Mouse (Mus musculus) brain, embryonic 18.5 days (tissue): ENCODE results near the gene Rab42.

Experiments used
- DNase-seq: peaks from one replicate; pipeline ENCODE4 v3.0.0-alpha.2; 2012; ENCODE audit warnings: low read depth, low spot score

Rab42 gene

GRCm38 (mm10) chr4:132269740-132270560 is 33.2 kb downstream of the Rab42 start:
- DNase-seq: peak; percentile 86

- no peak for DNase-seq
These were observed 34.1 kb downstream of the Rab42 start for GRCm38 (mm10) chr4:132268871-132269739.

GRCm38 (mm10) chr4:132266835-132267349 is 36.3 kb downstream of the Rab42 start:
- DNase-seq: no peak

- no peak for DNase-seq
These were observed 39.9 kb downstream of the Rab42 start for GRCm38 (mm10) chr4:132263313-132263712.

GRCm38 (mm10) chr4:132262358-132262616 is 40.9 kb downstream of the Rab42 start:
- no peak for DNase-seq

- DNase-seq: peak; percentile 62
These were observed 41.4 kb downstream of the Rab42 start, which contains the start of gene Gmeb1 for GRCm38 (mm10) chr4:132261514-132262357. Gene Gmeb1, minus strand, starts transcription at chr4:132261602.

GRCm38 (mm10) chr4:132260404-132261379 is 42.5 kb downstream of the Rab42 start:
- no peak for DNase-seq

GRCm38 (mm10) chr4:132259248-132259647 is 43.9 kb downstream of the Rab42 start:
- no peak for DNase-seq

- DNase-seq: no peak
These were observed 46.8 kb downstream of the Rab42 start for GRCm38 (mm10) chr4:132256384-132256783.

- no peak for DNase-seq
These were observed 48.2 kb downstream of the Rab42 start for GRCm38 (mm10) chr4:132254986-132255385.

- DNase-seq: no peak
These were observed 49.6 kb downstream of the Rab42 start for GRCm38 (mm10) chr4:132253622-132254021.

GRCm38 (mm10) chr4:132253128-132253527 is 50.1 kb downstream of the Rab42 start:
- no peak for DNase-seq
